13 mouse cellular contexts compared by ENCODE assay signal in the genomic region with DNA sequence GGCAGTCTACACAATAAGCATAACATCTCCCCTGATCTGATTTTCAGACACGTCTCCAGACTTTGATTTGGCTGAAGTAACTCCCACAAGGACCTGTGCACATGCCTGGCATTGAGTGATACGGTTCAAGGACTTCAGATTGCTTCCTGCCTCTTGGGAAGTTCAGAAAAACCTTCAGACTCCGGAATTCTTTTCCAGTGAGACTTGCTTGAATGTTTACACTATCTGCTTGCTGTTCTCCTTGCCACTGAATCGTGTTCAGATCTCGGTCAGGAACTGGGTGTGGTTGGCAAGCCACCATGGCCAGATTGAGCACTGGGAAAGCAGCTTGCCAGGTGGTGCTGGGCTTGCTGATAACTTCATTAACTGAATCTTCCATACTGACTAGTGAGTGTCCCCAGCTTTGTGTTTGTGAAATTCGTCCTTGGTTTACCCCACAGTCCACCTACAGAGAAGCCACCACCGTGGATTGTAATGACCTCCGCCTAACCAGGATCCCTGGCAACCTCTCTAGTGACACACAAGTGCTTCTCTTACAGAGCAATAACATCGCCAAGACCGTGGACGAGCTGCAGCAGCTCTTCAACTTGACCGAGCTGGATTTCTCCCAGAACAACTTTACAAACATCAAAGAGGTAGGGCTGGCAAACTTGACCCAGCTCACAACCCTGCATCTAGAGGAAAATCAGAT. TPM values are rescaled to one million over a fixed set of nuclear protein-coding genes. Genes with fewer than 3 reads are reported as not detected.
DNase-seq lines count a peak whose midpoint lies in the region; ATAC-seq and TF ChIP-seq lines count a peak whose summit lies in the region.
"Had no signal": no experiment of that assay in that cellular context is flagged by ENCODE, and none has a peak within 500 bp of the region (broad histone marks: within the 10 kb centered on the region; RNA-seq: fewer than 3 reads in every experiment).

No protein-coding gene starts in this region.

- peak overlapping the region; percentile 59 for H3K27ac ChIP-seq in lung, postnatal 0 days (ENCODE audit: low read length)
- H3K27ac ChIP-seq in left cerebral cortex, adult 2 months: no peak overlapping the region
- no peak overlapping the region for H3K27ac ChIP-seq in heart, embryonic 11.5 days (ENCODE audit: low read depth, low read length)
- H3K27ac ChIP-seq: hindbrain, embryonic 14.5 days; liver, embryonic 13.5 days had no signal

- no peak overlapping the region for H3K9ac ChIP-seq in lung, postnatal 0 days (replicated peaks; ENCODE audit: low read depth)
- H3K9ac ChIP-seq in heart, embryonic 11.5 days (ENCODE audit: low read depth, low read length): no peak overlapping the region
- H3K9ac ChIP-seq: hindbrain, embryonic 14.5 days; liver, embryonic 13.5 days had no signal

- H3K4me1 ChIP-seq in lung, postnatal 0 days (ENCODE audit: insufficient read depth, low read depth, low read length): no peaks in the 10 kb centered on the region; the same call in 1 of the 2 replicates
- no peaks in the 10 kb centered on the region for H3K4me1 ChIP-seq in heart, embryonic 11.5 days (ENCODE audit: control insufficient read depth, insufficient read depth, low read length)
- H3K4me1 ChIP-seq: liver, embryonic 13.5 days had no signal

- TF ChIP-seq CTCF in lung, postnatal 0 days (IDR thresholded peaks at IDR 0.05): no peak
- no peak for TF ChIP-seq CTCF in left cerebral cortex, adult 2 months (IDR thresholded peaks at IDR 0.05)

- peak; percentile 86 for ATAC-seq in lung, postnatal 0 days
- ATAC-seq in heart, embryonic 11.5 days (replicated peaks; ENCODE audit: insufficient number of reproducible peaks, low FRiP score, low TSS enrichment): no peak
- ATAC-seq: Patski had no signal

- WGBS in lung, postnatal 0 days: 37% methylated on average over 12 of the region's 12 CpGs
- 68% methylated on average over 12 of the region's 12 CpGs for WGBS in heart, embryonic 11.5 days (ENCODE audit: insufficient replicate concordance)

- H3K36me3 ChIP-seq in lung, postnatal 0 days (ENCODE audit: insufficient read depth, low read length): no peaks in the 10 kb centered on the region
- H3K36me3 ChIP-seq in heart, embryonic 11.5 days (ENCODE audit: control insufficient read depth, insufficient read depth, low read length): no peaks in the 10 kb centered on the region
- H3K36me3 ChIP-seq: liver, embryonic 13.5 days had no signal

- no peaks in the 10 kb centered on the region for H3K9me3 ChIP-seq in lung, postnatal 0 days (ENCODE audit: low read length)
- H3K9me3 ChIP-seq in heart, embryonic 11.5 days (replicated peaks; ENCODE audit: control insufficient read depth, low read length): no peaks in the 10 kb centered on the region; the same call in 1 of the 2 replicates
- H3K9me3 ChIP-seq: liver, embryonic 13.5 days had no signal

- 0 out of 2 replicates have a peak overlapping the region, but pooled peaks have one; percentile 14 for H3K4me2 ChIP-seq in lung, postnatal 0 days (replicated peaks; ENCODE audit: low read depth, low read length)
- no peak overlapping the region for H3K4me2 ChIP-seq in heart, embryonic 11.5 days
- H3K4me2 ChIP-seq: hindbrain, embryonic 14.5 days; liver, embryonic 13.5 days had no signal

- DNase-seq in adrenal gland, adult 8-10 months: peak; percentile 36
- DNase-seq in adrenal gland, postnatal 14 days: peak; percentile 12
- DNase-seq in cerebellum, adult 9-10 months: peak; percentile 91
- DNase-seq in lung, postnatal 0 days (ENCODE audit: low spot score): peak; percentile 78
- DNase-seq in right cerebral cortex, postnatal 36 days (ENCODE audit: low spot score in 2 of 2): no peak
- DNase-seq in left cerebral cortex, adult 2 months (ENCODE audit: extremely low spot score in 1 of 2, low spot score in 2 of 2): no peak
- DNase-seq: kidney, adult 11 months; liver, embryonic 13.5 days; thymus, adult 2 months had no signal

- peak; percentile 86 for TF ChIP-seq EP300 in lung, postnatal 0 days (IDR thresholded peaks at IDR 0.05)

- intact Hi-C loops in left cerebral cortex, adult 2 months (cut with DNase I): no loop called here

- H3K4me3 ChIP-seq in lung, postnatal 0 days (ENCODE audit: low read depth, low read length): no peak overlapping the region
- no peak overlapping the region for H3K4me3 ChIP-seq in left cerebral cortex, adult 2 months
- H3K4me3 ChIP-seq in heart, embryonic 11.5 days (ENCODE audit: low read depth, low read length): no peak overlapping the region
- H3K4me3 ChIP-seq: liver, embryonic 13.5 days; myocyte had no signal

- H3K27me3 ChIP-seq in lung, postnatal 0 days (replicated peaks; ENCODE audit: insufficient read depth, low read length): no peaks in the 10 kb centered on the region
- H3K27me3 ChIP-seq in heart, embryonic 11.5 days (ENCODE audit: control insufficient read depth, insufficient read depth, low read length): no peaks in the 10 kb centered on the region
- H3K27me3 ChIP-seq: liver, embryonic 13.5 days; Patski had no signal

RNA-seq across cellular contexts. Expression of gene Lrrn1, which starts 37.5 kb away (rescaled TPM):
- 10 to 100 TPM; 12.0 to 44.3 (median 23.7) TPM for total RNA-seq in adrenal gland, adult 8-10 months (2022)
- 28.8 and 29.1 TPM in 2 replicates for total RNA-seq in adrenal gland, postnatal 14 days (2021)
- 4.1 and 4.2 TPM in 2 replicates for polyA plus RNA-seq in lung, postnatal 0 days (2015; fragmentation: Nextera tagmentation; extraction: Ambion mirVana)
- total RNA-seq in left cerebral cortex, adult 2 months (2021): 10 to 100 TPM; 49.7 to 52.7 TPM
- polyA plus RNA-seq in heart, embryonic 11.5 days (2014; fragmentation: Nextera tagmentation; extraction: Ambion mirVana): 3.3 and 3.9 TPM in 2 replicates

Comparison
In these comparisons a context has a peak if more than half of its experiments do, and no peak if none do; other contexts are left out.
1. DNase-seq: peak in adrenal gland, adult 8-10 months (single experiment), adrenal gland, postnatal 14 days (single experiment), cerebellum, adult 9-10 months (single experiment) and lung, postnatal 0 days (single experiment); none in right cerebral cortex, postnatal 36 days (0 of 2) and left cerebral cortex, adult 2 months (0 of 2).